Mouse (Mus musculus) forebrain, embryonic 16.5 days (tissue): ENCODE results near the gene Srsf3. TPM values are rescaled to one million over a fixed set of nuclear protein-coding genes. Genes with fewer than 3 reads are reported as not detected.

Experiments
- ATAC-seq: fragments of 200-750 bp; cut with Nextera tagmentation; 2 replicates; pipeline ENCODE4 v1.8.0; 2017; ENCODE audit warnings: mild to moderate bottlenecking, moderate library complexity
- H3K27ac ChIP-seq: fragments of 300-500 bp; sonication (generic); 2 replicates; pipeline ENCODE4 v1.5.1; 2014; ENCODE audit warnings: low read length, control low read depth
- H3K27me3 ChIP-seq: fragments of 300-500 bp; sonication (generic); replicated peaks from 2 replicates; pipeline ENCODE4 v1.6.1; 2014; ENCODE audit warnings: low read length; ENCODE audit not compliant: control insufficient read depth, insufficient read depth
- H3K36me3 ChIP-seq: fragments of 300-500 bp; sonication (generic); 2 replicates; pipeline ENCODE4 v1.6.1; 2014; ENCODE audit not compliant: control insufficient read depth, insufficient read depth
- H3K4me1 ChIP-seq: fragments of 300-500 bp; sonication (generic); replicated peaks from 2 replicates; pipeline ENCODE4 v1.6.1; 2014; ENCODE audit warnings: low read length; ENCODE audit not compliant: control insufficient read depth, insufficient read depth
- H3K4me2 ChIP-seq: fragments of 300-500 bp; sonication (generic); 2 replicates; pipeline ENCODE4 v1.6.1; 2014; ENCODE audit warnings: mild to moderate bottlenecking, low read length, control low read depth
- H3K4me3 ChIP-seq: fragments of 300-500 bp; sonication (generic); replicated peaks from 2 replicates; pipeline ENCODE4 v1.5.1; 2014; ENCODE audit warnings: mild to moderate bottlenecking, low read length, control low read depth
- H3K9ac ChIP-seq: fragments of 300-500 bp; sonication (generic); replicated peaks from 2 replicates; pipeline ENCODE4 v1.6.1; 2014; ENCODE audit warnings: low read depth, low read length, control low read depth
- H3K9me3 ChIP-seq: fragments of 300-500 bp; sonication (generic); 2 replicates; pipeline ENCODE4 v1.6.1; 2016; ENCODE audit warnings: low read length; ENCODE audit not compliant: control insufficient read depth
- WGBS: fragments of 180-500 bp; shearing (Covaris S2); extraction: QIAGEN DNeasy Blood & Tissue Kit; methylation state at CpG from one replicate; pipeline ENCODE4 v1.1.7; 2014; 5-methylcytosine and 5-hydroxymethylcytosine counted together
- polyA plus RNA-seq: library from polyadenylated mRNA; unstranded; fragments of >200 nt; fragmentation: Nextera tagmentation; extraction: Ambion mirVana; gene quantifications from 2 replicates; pipeline ENCODE4 v1.2.1, GENCODE M21; 2015

Srsf3 gene
- polyA plus RNA-seq, 1 experiment from 2014 or later: 571 TPM

GRCm38 (mm10) chr17:29056207-29056606, 23.8 kb downstream of the Srsf3 start:
- Histone ChIP-seq H3K9ac (no peak overlapping the region), H3K9me3 (no peaks in the 10 kb centered on the region), H3K4me2 (no peak overlapping the region), H3K36me3 (no peaks in the 10 kb centered on the region), H3K27me3 (no peaks in the 10 kb centered on the region), H3K4me3 (no peak overlapping the region), H3K27ac (no peak overlapping the region), H3K4me1 (peaks cover 9% of the 10 kb centered on the region)
- 51% methylated on average over 7 of the region's 7 CpGs for WGBS
- no peak for ATAC-seq

GRCm38 (mm10) chr17:29056699-29057151, 24.3 kb downstream of the Srsf3 start:
- Histone ChIP-seq H3K36me3 (no peaks in the 10 kb centered on the region), H3K9me3 (no peaks in the 10 kb centered on the region), H3K4me3 (no peak overlapping the region), H3K4me1 (peaks cover 9% of the 10 kb centered on the region), H3K27ac (peak overlapping the region; percentile 3; the same call in 1 of the 2 replicates), H3K4me2 (no peak overlapping the region), H3K9ac (no peak overlapping the region), H3K27me3 (no peaks in the 10 kb centered on the region)
- WGBS: 4% methylated on average over 8 of the region's 8 CpGs
- 0 out of 2 replicates have a peak, but pooled peaks have one; percentile 43 for ATAC-seq

GRCm38 (mm10) chr17:29057361-29057890, 25.0 kb downstream of the Srsf3 start:
- Histone ChIP-seq H3K4me1 (peaks cover 9% of the 10 kb centered on the region), H3K4me2 (no peak overlapping the region), H3K4me3 (no peak overlapping the region), H3K9ac (no peak overlapping the region), H3K9me3 (no peaks in the 10 kb centered on the region), H3K36me3 (no peaks in the 10 kb centered on the region), H3K27me3 (no peaks in the 10 kb centered on the region), H3K27ac (no peak overlapping the region)
- no peak for ATAC-seq
- WGBS: 87% methylated on average over 11 of the region's 11 CpGs

GRCm38 (mm10) chr17:29057961-29058360, 25.5 kb downstream of the Srsf3 start:
- no peaks in the 10 kb centered on the region for H3K27me3 ChIP-seq
- no peak overlapping the region for H3K9ac ChIP-seq
- H3K9me3 ChIP-seq: no peaks in the 10 kb centered on the region
- peaks cover 9% of the 10 kb centered on the region for H3K4me1 ChIP-seq
- H3K4me3 ChIP-seq: no peak overlapping the region
- WGBS: 75% methylated on average over 10 of the region's 10 CpGs
- no peak overlapping the region for H3K4me2 ChIP-seq
- H3K27ac ChIP-seq: no peak overlapping the region
- ATAC-seq: no peak
- H3K36me3 ChIP-seq: no peaks in the 10 kb centered on the region

GRCm38 (mm10) chr17:29058487-29058886, 26.1 kb downstream of the Srsf3 start:
- Histone ChIP-seq H3K4me3 (no peak overlapping the region), H3K4me2 (no peak overlapping the region), H3K9ac (no peak overlapping the region), H3K4me1 (peaks cover 9% of the 10 kb centered on the region), H3K27me3 (no peaks in the 10 kb centered on the region), H3K9me3 (no peaks in the 10 kb centered on the region), H3K27ac (no peak overlapping the region), H3K36me3 (no peaks in the 10 kb centered on the region)
- no peak for ATAC-seq
- 80% methylated on average over 8 of the region's 8 CpGs for WGBS

- H3K27me3 ChIP-seq: no peaks in the 10 kb centered on the region
- 93% methylated on average over 3 of the region's 3 CpGs for WGBS
- no peak overlapping the region for H3K4me2 ChIP-seq
- H3K36me3 ChIP-seq: no peaks in the 10 kb centered on the region
- H3K4me1 ChIP-seq: peaks cover 9% of the 10 kb centered on the region
- H3K9me3 ChIP-seq: no peaks in the 10 kb centered on the region
- ATAC-seq: no peak
- H3K27ac ChIP-seq: no peak overlapping the region
- H3K4me3 ChIP-seq: no peak overlapping the region
- no peak overlapping the region for H3K9ac ChIP-seq
These were observed 27.2 kb downstream of the Srsf3 start for GRCm38 (mm10) chr17:29059581-29059980.

- ATAC-seq: no peak
- no peak overlapping the region for H3K9ac ChIP-seq
- H3K4me3 ChIP-seq: no peak overlapping the region
- no peak overlapping the region for H3K27ac ChIP-seq
- H3K4me2 ChIP-seq: no peak overlapping the region
- no peaks in the 10 kb centered on the region for H3K9me3 ChIP-seq
- H3K4me1 ChIP-seq: peaks cover 9% of the 10 kb centered on the region
- WGBS: 85% methylated on average over 9 of the region's 9 CpGs
- H3K36me3 ChIP-seq: no peaks in the 10 kb centered on the region
- H3K27me3 ChIP-seq: no peaks in the 10 kb centered on the region
These were observed 28.5 kb downstream of the Srsf3 start for GRCm38 (mm10) chr17:29060946-29061345.

GRCm38 (mm10) chr17:29062119-29063035, 29.9 kb downstream of the Srsf3 start:
- no peak overlapping the region for H3K9ac ChIP-seq
- no peak for ATAC-seq
- no peak overlapping the region for H3K27ac ChIP-seq
- WGBS: 64% methylated on average over 13 of the region's 13 CpGs
- no peak overlapping the region for H3K4me2 ChIP-seq
- no peak overlapping the region for H3K4me3 ChIP-seq
- no peaks in the 10 kb centered on the region for H3K36me3 ChIP-seq
- H3K9me3 ChIP-seq: no peaks in the 10 kb centered on the region
- no peaks in the 10 kb centered on the region for H3K27me3 ChIP-seq
- no peaks in the 10 kb centered on the region for H3K4me1 ChIP-seq

- 56% methylated on average over 8 of the region's 8 CpGs for WGBS
- Histone ChIP-seq H3K4me1 (no peaks in the 10 kb centered on the region), H3K27ac (no peak overlapping the region), H3K36me3 (no peaks in the 10 kb centered on the region), H3K27me3 (no peaks in the 10 kb centered on the region), H3K9me3 (no peaks in the 10 kb centered on the region), H3K4me2 (no peak overlapping the region), H3K4me3 (no peak overlapping the region), H3K9ac (no peak overlapping the region)
- ATAC-seq: no peak
These were observed 30.9 kb downstream of the Srsf3 start for GRCm38 (mm10) chr17:29063121-29063987.
